8 mouse cellular contexts compared by ENCODE assay signal in genomic region chr8:11557768-11558629, GRCm38 (mm10). TPM values are rescaled to one million over a fixed set of nuclear protein-coding genes. Genes with fewer than 3 reads are reported as not detected.
DNase-seq lines count a peak whose midpoint lies in the region; ATAC-seq lines count a peak whose summit lies in the region.

No protein-coding gene starts in this region.

- WGBS in forebrain, embryonic 14.5 days = under 1% methylated on average over 67 of the region's 67 CpGs
- WGBS in neural tube, embryonic 15.5 days = under 1% methylated on average over 66 of the region's 67 CpGs

- peak overlapping the region; percentile 82 for H3K4me2 ChIP-seq in forebrain, embryonic 14.5 days (ENCODE audit: low read length)
- H3K4me2 ChIP-seq in neural tube, embryonic 15.5 days = peak overlapping the region; percentile 77

- peak overlapping the region; percentile 82 for H3K9ac ChIP-seq in forebrain, embryonic 14.5 days (ENCODE audit: low read length)
- peak overlapping the region; percentile 93 for H3K9ac ChIP-seq in neural tube, embryonic 15.5 days (replicated peaks)

- H3K4me3 ChIP-seq in forebrain, embryonic 14.5 days (ENCODE audit: low read depth, low read length) = peak overlapping the region; percentile 71
- H3K4me3 ChIP-seq in neural tube, embryonic 15.5 days (replicated peaks) = peak overlapping the region; percentile 95

- H3K36me3 ChIP-seq in forebrain, embryonic 14.5 days (ENCODE audit: control insufficient read depth, insufficient read depth, low read length) = peaks cover 9% of the 10 kb centered on the region
- H3K36me3 ChIP-seq in neural tube, embryonic 15.5 days = peaks cover 12% of the 10 kb centered on the region

- H3K27ac ChIP-seq in forebrain, embryonic 14.5 days (ENCODE audit: low read depth, low read length) = peak overlapping the region; percentile 100
- H3K27ac ChIP-seq in neural tube, embryonic 15.5 days (replicated peaks) = peak overlapping the region; percentile 100

- no peaks in the 10 kb centered on the region for H3K27me3 ChIP-seq in forebrain, embryonic 14.5 days (replicated peaks; ENCODE audit: control insufficient read depth, insufficient read depth, low read length)
- H3K27me3 ChIP-seq in neural tube, embryonic 15.5 days (replicated peaks) = no peaks in the 10 kb centered on the region

- peak; percentile 99 for DNase-seq in ES-CJ7 (ENCODE audit: low read depth, low spot score)
- DNase-seq in cerebellum, adult 11 months = peak; percentile 97
- DNase-seq in forebrain, embryonic 14.5 days (ENCODE audit: low spot score) = peak; percentile 99
- peak; percentile 96 for DNase-seq in heart, postnatal 14 days
- peak; percentile 97 for DNase-seq in layer of hippocampus, adult 11-12 months (ENCODE audit: low spot score)
- peak; percentile 98 to 99 for DNase-seq in lung, adult 18-20 months
- DNase-seq in testis, postnatal 14 days (ENCODE audit: low spot score) = peak; percentile 96

- H3K4me1 ChIP-seq in forebrain, embryonic 14.5 days (ENCODE audit: control insufficient read depth, insufficient read depth, low read length) = peaks cover 11% of the 10 kb centered on the region; the same call in 1 of the 2 replicates
- H3K4me1 ChIP-seq in neural tube, embryonic 15.5 days = peaks cover 27% of the 10 kb centered on the region

- peak; percentile 71 for ATAC-seq in forebrain, embryonic 14.5 days
- peak; percentile 76 for ATAC-seq in neural tube, embryonic 15.5 days (ENCODE audit: low FRiP score)

- H3K9me3 ChIP-seq in forebrain, embryonic 14.5 days (replicated peaks; ENCODE audit: control insufficient read depth, low read length) = no peaks in the 10 kb centered on the region
- H3K9me3 ChIP-seq in neural tube, embryonic 15.5 days (replicated peaks) = no peaks in the 10 kb centered on the region

- intact Hi-C loops in heart, postnatal 14 days (cut with DNase I) = no loop called here

RNA-seq across cellular contexts. Expression of gene Ing1, which starts 2.6 kb away (rescaled TPM):
- polyA plus RNA-seq in forebrain, embryonic 14.5 days (2014; fragmentation: Nextera tagmentation; extraction: Ambion mirVana) = 49.1 and 50.8 TPM in 2 replicates
- total RNA-seq in heart, postnatal 14 days (2021) = 10 to 100 TPM; 23.6 to 24.2 TPM
- 43.0 and 44.7 TPM in 2 replicates for polyA plus RNA-seq in neural tube, embryonic 15.5 days (2015; fragmentation: Nextera tagmentation; extraction: Ambion mirVana)

RNA-seq across cellular contexts. Expression of gene Cars2, which starts 7.4 kb away (rescaled TPM):
- 26.0 and 30.5 TPM in 2 replicates for polyA plus RNA-seq in forebrain, embryonic 14.5 days (2014; fragmentation: Nextera tagmentation; extraction: Ambion mirVana)
- 10 to 100 TPM; 37.0 TPM for total RNA-seq in heart, postnatal 14 days (2021)
- polyA plus RNA-seq in neural tube, embryonic 15.5 days (2015; fragmentation: Nextera tagmentation; extraction: Ambion mirVana) = 26.8 and 27.7 TPM in 2 replicates

Comparison
In these comparisons a context has a peak if more than half of its experiments do, and no peak if none do; other contexts are left out.
1. Peak in every context shown above with its lines: DNase-seq, ATAC-seq, H3K4me3 ChIP-seq and H3K27ac ChIP-seq.